Mouse (Mus musculus): ENCODE measurements around the gene Stk4. TPM values are rescaled to one million over a fixed set of nuclear protein-coding genes. Genes with fewer than 3 reads are reported as not detected.

Gene Stk4
- total RNA-seq, 2 experiments from 2014 or later = 19.1 to 21.3 TPM

GRCm38 (mm10) chr2:164126533-164126955 lies 56.4 kb downstream of the Stk4 start:
- peak in 1 of 2 experiments; percentile 49 for DNase-seq (ENCODE audit: low spot score in 2 of 2)

GRCm38 (mm10) chr2:164127297-164127696 lies 57.2 kb downstream of the Stk4 start:
- DNase-seq (ENCODE audit: low spot score in 2 of 2) = no peak

GRCm38 (mm10) chr2:164128576-164129411 lies 58.7 kb downstream of the Stk4 start:
- no peak for DNase-seq (ENCODE audit: low spot score in 2 of 2)

- DNase-seq (ENCODE audit: low spot score in 2 of 2) = no peak
Observed at GRCm38 (mm10) chr2:164131586-164131985, 61.5 kb downstream of the Stk4 start.

- no peak for DNase-seq (ENCODE audit: low spot score in 2 of 2)
Observed at GRCm38 (mm10) chr2:164134563-164134962, 64.4 kb downstream of the Stk4 start.

- DNase-seq (ENCODE audit: low spot score in 2 of 2) = no peak
Observed at GRCm38 (mm10) chr2:164135367-164135766, 65.2 kb downstream of the Stk4 start.

GRCm38 (mm10) chr2:164136393-164136792 lies 66.3 kb downstream of the Stk4 start:
- DNase-seq (ENCODE audit: low spot score in 2 of 2) = no peak

- no peak for DNase-seq (ENCODE audit: low spot score in 2 of 2)
Observed at GRCm38 (mm10) chr2:164137754-164138153, 67.6 kb downstream of the Stk4 start.

GRCm38 (mm10) chr2:164142021-164142420 lies 71.9 kb downstream of the Stk4 start:
- no peak for DNase-seq (ENCODE audit: low spot score in 2 of 2)

- no peak for DNase-seq (ENCODE audit: low spot score in 2 of 2)
Observed at GRCm38 (mm10) chr2:164144025-164144424, 73.9 kb downstream of the Stk4 start.

- no peak for DNase-seq (ENCODE audit: low spot score in 2 of 2)
Observed at GRCm38 (mm10) chr2:164144541-164144940, 74.4 kb downstream of the Stk4 start.

- no peak for DNase-seq (ENCODE audit: low spot score in 2 of 2)
Observed at GRCm38 (mm10) chr2:164146556-164146955, 76.4 kb downstream of the Stk4 start.

GRCm38 (mm10) chr2:164150086-164150760 lies 80.1 kb downstream of the Stk4 start:
- no peak for DNase-seq (ENCODE audit: low spot score in 2 of 2)

GRCm38 (mm10) chr2:164152341-164152740 lies 82.2 kb downstream of the Stk4 start:
- DNase-seq (ENCODE audit: low spot score in 2 of 2) = no peak

GRCm38 (mm10) chr2:164154007-164154406 lies 83.9 kb downstream of the Stk4 start:
- DNase-seq (ENCODE audit: low spot score in 2 of 2) = no peak

GRCm38 (mm10) chr2:164156158-164156557 lies 86.0 kb downstream of the Stk4 start:
- DNase-seq (ENCODE audit: low spot score in 2 of 2) = no peak

GRCm38 (mm10) chr2:164158838-164159237 lies 88.7 kb downstream of the Stk4 start:
- no peak for DNase-seq (ENCODE audit: low spot score in 2 of 2)

GRCm38 (mm10) chr2:164161515-164162055 lies 91.5 kb downstream of the Stk4 start:
- no peak for DNase-seq (ENCODE audit: low spot score in 2 of 2)

- DNase-seq (ENCODE audit: low spot score in 2 of 2) = no peak
Observed at GRCm38 (mm10) chr2:164164941-164165340, 94.8 kb downstream of the Stk4 start.

- DNase-seq (ENCODE audit: low spot score in 2 of 2) = no peak
Observed at GRCm38 (mm10) chr2:164167752-164168570, 97.8 kb downstream of the Stk4 start.

GRCm38 (mm10) chr2:164168571-164168946 lies 98.4 kb downstream of the Stk4 start:
- no peak for DNase-seq (ENCODE audit: low spot score in 2 of 2)
